Mouse (Mus musculus) gastrocnemius, postnatal 14 days (tissue): ENCODE measurements at regions not wholly inside any gene's neighbourhood (a gene's known extent, or its start where the extent isn't known, plus 50 kb on each side); places are given as distances from the start of the nearest gene placed in this dataset.

ENCODE experiments used
- DNase-seq: peaks from one replicate; pipeline ENCODE4 v3.0.0; 2021; ENCODE audit warnings: mixed read lengths
- intact Hi-C: fragments of 180-260 bp; cut with DNase I; formaldehyde crosslinking; loops from one replicate; pipeline ENCODE4 v1.15.1; 2025; ENCODE audit warnings: low total_unique reads

DNA sequence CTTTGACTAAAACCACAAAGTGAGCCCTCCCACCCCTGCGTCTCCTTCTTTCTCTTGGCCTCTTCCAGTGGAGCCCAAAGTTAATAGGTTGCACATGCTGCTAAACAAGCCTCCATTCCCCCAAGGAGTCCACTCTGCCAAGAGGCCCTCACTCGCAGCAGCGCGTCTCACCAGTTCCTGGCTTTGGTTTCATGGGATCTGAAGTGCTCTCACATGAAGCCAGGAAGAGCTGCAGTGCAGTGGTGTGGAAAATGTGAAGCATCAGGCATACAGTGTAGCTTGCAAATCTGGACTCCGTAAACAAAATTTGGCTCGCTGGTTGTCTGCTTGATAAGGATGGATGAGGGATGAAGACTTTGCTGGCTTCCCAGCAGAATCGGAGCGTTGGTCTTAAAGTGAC, 97.7 kb downstream of the Gm10260 start:
- intact Hi-C loops, result no loop called here

DNA sequence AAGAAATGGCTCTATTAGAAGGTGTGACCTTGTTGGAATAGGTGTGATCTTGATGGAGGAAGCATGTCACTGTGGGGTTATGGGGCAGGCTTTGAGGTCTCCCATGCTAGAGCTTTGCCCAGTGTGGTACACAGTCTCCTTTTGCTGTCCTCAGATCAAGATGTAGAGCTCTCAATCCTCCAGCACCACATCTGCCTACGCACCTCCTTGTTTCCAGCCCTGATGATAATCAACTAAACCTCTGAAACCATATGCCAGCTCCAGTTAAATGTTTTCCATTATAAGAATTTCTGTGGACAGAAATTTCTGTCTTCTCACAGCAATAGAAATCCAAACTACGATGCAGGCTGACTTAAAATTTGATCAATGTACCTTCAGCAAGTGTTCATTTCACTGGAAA, 103.8 kb downstream of the Gm10260 start:
- no peak for DNase-seq
- intact Hi-C loops, result no loop called here

More for the DNA sequence above, 97.7 kb downstream of the Gm10260 start:
- peak; percentile 82 for DNase-seq

DNA sequence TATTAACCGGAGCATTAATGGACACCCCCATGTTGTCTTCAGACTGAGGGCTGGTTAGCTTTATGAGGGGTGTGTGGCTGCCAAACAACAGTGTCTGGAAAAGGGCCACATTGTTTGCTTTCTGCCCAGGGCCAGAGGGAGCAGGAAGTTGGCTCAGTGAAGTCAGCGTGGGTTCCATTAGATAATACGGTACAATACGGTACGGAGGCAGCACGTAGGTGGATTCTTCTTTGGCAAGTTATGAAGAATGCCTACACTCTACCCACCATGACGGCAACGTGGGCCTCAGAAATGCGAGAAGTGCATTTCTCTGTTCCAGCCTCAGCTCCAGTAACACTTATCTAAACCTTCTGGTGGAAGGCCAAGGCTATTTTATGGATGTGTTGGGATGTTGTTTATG, 108.2 kb downstream of the Gm10260 start:
- intact Hi-C loops, result no loop called here
- no peak for DNase-seq

DNA sequence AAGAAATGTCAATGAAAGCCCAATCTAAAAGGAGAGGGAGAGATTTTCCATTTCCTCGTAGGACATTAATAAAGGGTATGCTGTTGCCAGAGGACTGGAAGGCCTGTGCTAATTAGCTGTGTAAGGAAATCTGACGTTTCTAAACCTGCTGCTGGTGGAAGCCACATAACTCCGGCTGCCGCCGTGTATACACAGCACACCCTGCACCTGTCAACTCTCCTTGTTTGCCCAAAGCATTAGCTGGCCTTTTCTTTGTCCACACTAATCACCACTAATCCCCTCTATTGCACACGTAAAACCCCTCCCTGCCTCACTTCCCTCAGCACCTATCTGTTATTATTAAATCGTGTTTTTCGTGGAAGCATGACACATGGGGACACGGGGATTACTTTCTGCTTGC, 108.7 kb downstream of the Gm10260 start:
- intact Hi-C loops, result no loop called here
- DNase-seq, result no peak

DNA sequence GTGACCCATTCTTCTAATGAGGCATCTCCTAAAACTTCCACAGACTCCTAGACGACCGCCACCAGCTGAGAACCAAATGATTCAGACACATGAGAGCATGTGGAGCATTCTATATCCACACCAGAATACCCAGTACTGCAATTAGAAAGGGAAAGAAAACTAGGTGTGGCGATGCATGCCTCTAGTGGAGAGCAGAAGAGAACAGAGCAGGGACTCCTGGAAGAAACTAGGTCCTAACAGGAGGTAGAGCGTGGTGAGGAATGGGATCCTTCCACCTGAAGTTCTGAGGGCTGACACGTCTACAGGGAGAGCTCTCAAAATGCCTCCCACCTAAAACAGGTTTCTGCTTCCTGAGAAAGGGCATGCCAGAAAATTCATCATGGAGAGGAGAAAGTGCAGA, 109.3 kb downstream of the Gm10260 start:
- intact Hi-C loops, result no loop called here
- no peak for DNase-seq

DNA sequence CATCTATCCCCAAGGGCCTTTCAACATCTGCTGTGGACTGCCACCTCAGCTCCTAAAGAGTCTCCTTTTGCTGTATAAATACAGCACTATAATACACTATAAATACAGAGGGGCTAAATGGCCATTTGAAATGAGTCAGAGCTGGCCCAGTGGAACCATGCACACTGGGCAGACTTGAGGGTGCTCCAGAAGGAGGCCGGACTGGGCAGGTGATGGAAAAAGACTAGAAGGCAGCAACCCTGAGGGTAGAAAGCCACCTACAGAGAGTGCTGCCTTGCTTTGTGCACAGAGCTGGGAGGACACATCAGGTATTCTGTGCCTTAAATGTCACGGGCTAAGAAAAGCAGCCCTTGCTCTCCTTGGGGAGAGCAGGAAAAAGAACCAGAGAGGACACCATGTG, 110.2 kb downstream of the Gm10260 start:
- intact Hi-C loops, result no loop called here
- no peak for DNase-seq

DNA sequence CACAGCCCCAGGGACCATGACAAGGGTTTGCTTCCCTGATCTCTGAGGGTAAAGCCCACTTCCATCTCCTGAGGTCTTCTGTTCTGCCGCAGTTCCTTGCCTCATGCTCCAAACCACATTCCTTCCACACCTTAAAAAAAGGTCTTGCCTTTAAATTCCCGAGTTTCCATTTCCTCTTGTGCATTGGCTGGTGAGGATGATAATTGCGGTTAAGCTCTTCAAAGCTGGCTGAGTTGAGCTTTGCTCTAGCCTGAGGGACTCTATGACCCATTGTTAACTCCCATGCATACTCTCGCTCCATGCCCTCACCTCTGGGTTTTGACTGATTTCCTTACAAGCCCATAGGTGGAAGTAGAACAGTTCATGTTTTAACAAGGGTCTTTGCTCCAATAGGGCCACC, 112.9 kb downstream of the Gm10260 start:
- intact Hi-C loops, result no loop called here
- DNase-seq, result no peak

DNA sequence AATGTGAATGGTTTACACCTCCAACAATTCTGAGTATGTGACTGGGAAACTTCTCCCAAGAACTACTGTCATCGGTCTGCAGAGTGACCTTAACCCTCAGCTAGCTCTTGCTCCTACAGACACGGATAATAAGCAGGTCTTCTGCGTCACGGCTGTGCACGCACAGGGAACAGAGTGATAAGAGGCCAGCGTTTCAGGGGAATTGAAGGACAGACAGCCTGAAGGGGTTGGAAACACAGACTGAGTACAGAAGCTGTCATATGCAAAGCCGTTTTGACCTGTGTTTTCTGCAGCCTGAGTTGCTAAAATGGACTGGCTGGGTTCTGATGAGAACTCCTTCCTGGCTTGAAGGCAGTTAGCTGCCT, 114.4 kb downstream of the Gm10260 start:
- DNase-seq, result no peak
- intact Hi-C loops, result no loop called here

DNA sequence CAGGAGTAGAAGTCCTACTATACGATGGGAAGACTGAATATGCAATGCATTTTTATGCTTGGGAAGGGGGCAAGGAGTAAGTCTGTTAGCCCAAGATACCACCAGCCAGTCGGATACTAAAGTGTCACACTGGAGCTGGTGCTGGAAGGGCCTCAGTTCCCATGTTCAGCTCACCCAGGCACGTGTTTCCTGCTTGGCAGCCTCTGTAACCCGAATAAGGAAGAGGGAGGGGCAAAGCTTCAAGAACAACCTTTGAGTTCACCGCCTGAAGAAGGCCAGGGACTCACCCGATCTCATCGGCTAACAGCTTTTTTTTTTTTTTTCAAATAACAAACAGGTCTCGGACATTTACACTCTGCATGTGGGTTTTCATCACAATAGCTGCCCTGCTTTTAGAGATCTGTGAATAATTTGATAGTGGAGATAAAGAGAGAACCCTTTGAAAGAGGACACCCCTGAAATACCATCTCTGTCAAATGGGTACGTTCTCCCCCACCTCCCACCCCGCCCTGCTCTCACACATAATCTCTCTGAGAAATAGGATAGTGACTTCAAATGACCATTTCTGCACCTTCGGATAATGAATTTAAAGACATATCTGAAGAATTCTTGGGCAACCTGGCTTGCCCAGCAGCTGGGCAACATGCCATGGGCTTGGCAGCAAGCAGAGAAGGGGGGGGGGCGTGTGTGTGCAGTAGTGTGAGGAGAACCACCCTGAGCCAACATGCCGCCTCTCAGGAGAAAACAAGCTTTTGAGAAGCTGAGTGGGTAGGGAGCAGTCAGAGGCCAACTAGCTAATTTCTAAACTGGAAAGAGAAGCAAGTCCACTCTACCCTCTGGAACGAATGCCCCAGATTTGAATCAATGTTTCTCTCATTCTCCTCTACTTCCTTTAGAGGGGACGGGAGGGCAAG, 115.1 kb downstream of the Gm10260 start:
- intact Hi-C loops, result no loop called here
- no peak for DNase-seq

DNA sequence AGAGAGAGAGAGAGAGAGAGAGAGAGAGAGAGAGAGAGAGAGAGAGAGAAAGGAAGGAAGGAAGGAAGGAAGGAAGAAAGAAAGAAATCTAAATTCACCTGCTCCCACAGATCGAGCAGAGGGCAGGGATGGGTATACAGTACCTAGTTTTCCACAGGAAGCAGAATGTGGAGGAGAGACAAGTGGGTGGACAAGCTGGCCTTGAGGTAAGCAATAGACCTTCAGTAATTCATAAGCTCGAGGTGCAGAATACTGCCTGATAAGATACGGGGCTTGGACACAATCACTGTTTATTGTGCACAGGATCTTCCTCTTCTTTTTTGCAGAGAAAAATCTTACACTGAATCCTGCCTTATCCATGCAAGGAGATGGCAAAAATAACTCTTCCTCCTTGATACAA, 120.2 kb downstream of the Gm10260 start:
- intact Hi-C loops, result no loop called here
- no peak for DNase-seq

DNA sequence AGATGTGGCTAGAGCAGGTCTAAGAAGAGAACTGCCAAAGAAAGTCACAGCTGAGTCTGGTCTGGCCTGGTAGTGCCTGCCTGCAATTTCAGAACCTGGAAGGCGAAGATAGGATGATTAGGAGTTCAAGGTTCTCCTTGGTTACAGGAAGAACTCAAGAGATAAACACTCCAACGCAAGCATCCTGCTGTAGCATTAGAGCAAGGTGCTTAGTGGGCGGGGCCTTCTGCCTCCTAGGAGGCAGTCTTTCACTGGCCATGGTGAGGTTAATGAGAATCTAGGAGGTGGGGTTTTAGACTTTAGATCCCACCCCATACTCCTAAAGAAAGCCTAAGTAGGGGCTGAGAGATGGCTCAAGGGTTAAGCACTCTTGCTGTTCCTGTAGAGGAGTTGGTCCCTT, 120.8 kb downstream of the Gm10260 start:
- no peak for DNase-seq
- intact Hi-C loops, result no loop called here

DNA sequence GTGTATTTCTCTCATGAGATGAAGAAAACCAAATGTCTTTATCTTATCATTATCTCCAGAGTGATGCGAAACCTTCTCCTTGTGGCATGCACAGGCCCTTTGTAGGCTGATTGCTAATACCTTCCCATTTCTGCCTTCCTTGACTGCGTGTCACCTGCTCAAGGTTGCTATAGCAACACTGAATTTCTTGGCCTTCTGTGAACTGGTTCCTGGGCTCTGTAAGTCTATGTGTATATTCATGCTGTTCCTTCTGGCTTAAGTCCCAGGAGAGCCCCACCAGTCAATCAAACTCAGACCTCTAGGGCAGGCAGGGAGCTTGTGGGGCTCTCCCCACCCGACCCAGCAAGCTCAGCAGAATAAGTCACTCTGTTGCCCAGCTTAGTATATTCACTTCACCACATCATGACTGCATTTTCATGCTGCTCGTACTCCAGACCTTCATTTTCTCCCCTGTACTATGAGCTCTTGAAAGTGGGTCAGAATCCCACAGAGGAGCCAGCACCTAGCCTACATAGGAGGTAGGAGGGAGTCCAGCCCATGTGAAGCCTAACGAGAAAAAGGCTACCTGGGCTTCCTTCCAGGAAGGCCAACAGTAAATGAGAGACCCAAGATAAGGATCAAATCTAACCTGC, 121.9 kb downstream of the Gm10260 start:
- DNase-seq, result no peak
- intact Hi-C loops, result no loop called here

DNA sequence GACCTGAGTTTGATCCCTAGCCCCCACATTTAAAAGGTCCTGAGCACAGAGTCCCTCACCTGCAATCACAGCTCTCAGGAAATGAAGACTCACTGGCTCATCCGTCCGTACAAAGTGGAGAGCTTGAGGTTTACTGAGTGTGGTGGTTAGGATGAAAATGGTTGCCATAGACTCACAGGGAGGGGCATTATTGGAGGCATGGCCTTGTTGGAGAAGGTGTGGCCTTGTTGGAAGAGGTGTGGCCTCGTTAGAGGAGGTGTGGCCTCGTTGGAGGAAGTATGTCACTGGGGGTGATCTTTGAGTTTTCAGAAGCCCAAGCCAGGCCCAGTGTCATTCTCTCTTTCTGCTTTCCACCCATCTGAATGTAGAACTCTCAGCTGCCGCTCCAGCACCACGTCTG, 122.9 kb downstream of the Gm10260 start:
- intact Hi-C loops, result no loop called here
- no peak for DNase-seq

DNA sequence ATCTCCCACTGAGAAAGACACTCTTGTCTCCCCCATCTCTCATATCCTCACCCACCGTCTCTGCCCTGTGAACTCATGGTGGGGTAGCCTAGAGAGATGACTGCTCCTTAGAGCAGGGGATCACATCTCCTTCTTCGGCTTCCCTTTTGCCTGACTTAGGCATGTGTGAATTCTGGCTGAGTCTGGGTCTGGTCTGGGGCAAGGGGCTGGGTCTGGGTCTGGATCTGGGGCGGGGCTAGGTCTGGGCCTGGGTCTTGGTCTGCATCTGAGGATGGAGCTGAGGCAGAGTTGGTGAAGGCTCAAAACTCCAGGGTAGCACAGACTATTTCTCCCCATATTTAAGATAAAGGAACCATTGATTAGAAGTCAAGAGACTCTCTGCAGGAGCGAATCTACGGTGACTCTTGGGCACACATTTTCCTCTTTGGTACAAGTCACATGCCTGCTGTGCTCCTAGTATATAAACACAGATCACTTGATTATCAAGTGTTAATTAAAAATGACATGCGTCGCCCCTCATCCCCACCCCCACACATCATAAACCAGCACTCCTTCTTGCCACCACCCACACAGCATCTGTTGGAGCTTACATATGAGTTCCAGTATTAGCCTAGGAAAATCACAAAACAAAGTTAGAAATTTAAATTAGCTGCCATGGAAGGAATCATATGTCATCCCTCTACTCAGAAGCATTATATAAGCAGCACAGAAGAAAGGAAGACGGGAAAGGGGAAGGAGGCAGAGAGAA, 126.2 kb downstream of the Gm10260 start:
- intact Hi-C loops, result no loop called here
- DNase-seq, result no peak

DNA sequence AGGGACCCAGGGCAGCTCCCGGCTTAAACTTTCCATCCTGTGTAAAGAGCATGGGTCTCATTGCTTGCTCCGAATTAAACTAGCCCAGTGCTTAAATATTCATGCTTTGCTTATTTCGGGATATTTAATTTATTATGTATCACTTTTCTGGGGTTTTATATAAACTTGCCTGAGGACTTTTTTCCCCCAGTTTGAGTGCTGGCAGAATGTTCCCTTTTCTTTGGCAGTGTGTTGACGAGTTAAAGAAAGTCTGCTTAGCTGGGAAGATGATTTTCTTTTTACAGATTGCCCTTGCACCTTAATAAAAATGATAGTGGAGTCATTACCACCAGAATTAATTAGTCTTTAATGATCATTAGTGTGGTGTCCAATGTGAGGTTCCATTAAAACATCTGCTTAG, 126.9 kb downstream of the Gm10260 start:
- no peak for DNase-seq
- intact Hi-C loops, result no loop called here

DNA sequence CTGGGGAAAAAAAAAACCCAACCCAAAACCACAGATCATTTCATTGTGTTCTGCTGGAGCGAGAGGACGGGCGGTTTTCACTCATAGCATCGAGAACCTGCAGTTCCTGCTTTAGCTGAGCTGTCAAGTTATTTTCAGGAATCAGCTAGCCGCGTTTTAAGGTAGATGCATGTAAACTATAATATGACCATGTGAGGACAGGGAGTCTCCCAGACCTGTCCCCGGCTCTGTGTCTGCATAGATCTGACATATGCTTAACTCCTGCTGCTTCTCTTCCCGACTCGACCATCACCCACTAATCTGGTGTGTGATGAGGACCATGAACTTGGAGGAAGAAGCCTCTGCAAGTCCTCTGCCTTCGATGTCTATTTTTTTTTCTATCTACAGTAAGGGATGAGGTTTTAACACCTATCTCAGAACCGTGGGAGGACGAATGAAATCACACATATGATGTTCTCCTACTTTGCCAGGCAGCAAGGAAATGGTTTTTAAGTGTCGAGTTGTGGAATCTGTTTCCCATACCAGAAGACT, 128.5 kb downstream of the Gm10260 start:
- intact Hi-C loops, result no loop called here
- no peak for DNase-seq

DNA sequence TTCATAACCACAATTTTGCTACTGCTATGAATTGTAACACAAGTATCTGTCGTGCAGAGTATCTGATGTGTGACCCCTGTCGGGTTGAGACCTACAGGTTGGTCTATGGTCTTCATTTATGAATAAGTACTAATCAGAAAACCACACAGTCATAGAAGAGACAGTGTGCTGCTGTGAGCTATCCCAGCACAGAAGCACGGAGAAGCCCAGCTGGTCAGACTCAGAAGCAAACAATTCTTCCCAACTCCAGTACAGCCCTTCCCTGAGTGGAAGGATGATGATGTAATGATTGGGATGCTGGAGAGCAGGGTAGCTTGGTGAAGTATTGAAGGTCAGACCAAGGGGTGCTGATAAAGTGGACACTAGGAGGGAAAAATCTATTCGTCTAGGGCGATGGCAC, 129.5 kb downstream of the Gm10260 start:
- intact Hi-C loops, result no loop called here
- DNase-seq, result no peak

DNA sequence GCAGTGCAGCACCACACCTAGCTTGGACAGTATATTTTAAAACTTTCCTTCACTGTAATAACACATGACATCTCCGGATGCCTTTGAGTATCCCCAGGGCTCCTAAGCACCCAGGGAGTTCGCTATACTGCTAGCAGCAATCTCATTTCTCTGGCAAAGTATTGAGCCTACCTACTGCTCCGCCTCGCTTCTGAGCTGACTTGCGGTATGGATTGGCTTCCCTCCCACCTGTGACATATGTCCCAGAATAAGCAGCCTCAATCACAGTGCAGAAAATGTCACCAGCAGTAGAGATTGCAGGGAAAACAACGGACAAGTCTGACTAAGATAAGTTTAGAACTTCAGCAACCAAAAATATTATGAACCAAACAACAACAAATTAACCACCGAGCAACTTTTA, 131.8 kb downstream of the Gm10260 start:
- intact Hi-C loops, result no loop called here
- no peak for DNase-seq

DNA sequence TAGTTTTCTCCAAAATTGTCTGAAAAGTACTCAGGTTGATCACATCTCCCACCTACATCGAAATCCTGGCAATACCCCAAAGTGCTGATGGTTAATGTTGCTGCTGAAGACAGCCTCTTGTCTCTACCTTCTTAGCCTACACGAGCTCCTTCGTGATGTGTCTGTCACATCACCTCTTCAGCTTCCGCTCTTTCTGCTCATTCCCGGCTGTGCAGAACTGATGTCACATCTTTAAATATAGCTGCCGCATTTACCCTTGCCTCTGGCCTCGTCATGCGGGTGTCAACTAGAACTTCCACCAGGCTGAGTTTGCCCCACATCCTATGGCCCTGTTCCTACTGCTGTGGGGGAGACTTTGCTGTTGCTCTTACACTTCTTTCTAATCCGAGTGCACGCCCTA, 133.2 kb downstream of the Gm10260 start:
- intact Hi-C loops, result no loop called here
- no peak for DNase-seq

DNA sequence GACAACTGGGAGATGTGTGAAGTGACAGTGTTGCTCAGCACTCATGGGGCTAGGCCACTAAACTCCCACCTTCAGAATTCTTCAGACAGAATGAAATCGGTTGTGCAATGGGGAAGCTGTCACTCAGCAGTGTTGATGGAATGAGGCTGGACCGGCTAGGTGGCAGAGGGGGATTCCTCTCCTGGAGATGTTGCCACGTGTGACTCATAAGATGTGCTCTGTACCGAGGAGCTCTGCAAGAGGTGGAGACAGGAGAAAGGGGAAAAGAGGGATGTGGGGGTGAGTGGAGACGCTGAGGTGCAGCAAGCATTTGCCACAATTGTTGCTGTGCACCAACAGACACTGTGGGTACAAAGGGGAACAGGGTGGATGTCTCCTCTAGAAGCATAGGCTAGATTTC, 133.6 kb downstream of the Gm10260 start:
- intact Hi-C loops, result no loop called here
- DNase-seq, result no peak
